Mouse (Mus musculus): ENCODE results near the gene Gm49027. TPM values are rescaled to one million over a fixed set of nuclear protein-coding genes. Genes with fewer than 3 reads are reported as not detected.
"Not testable (repeated sequence)": the region's sequence is repeated elsewhere in the genome, so short reads cannot be mapped to it uniquely, and the experiment has no call there.

Gm49027 gene
- polyA plus RNA-seq, 1 experiment from 2014 or later: 0.49 TPM

DNA sequence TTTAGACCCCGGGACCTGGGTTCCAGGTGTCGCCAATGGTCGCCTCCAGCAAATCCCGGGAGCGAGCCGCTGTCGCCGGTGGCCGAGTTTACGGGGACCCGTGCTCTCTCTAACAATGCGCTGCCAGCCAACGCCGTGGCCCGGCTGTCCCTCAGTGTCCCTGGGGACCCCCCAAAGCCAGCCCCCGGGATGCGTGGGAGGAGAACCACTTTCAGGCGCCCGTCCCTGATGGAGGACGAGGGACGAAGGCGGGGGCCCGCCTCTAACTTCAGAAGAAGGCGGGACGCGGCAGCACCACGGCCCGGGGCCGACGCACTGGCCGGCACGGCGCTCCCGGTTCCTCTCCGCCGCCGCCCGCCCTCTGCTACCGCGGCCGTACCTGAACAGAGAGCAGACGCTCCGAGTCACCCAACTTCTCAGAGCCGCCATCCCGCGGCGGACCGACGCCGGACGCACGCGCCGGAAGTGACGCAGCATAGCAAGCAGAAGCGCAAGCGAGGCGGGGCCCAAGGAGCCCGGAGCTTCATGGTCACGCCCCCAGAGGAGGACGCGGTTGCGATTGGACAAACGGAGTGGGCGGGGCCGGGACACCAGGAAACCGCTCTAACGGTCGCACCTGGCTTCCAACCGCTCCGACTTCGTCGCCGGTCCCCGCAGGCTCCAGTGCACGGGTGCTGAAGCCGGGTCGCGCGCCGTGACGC, 1.4 kb downstream of the Gm49027 start, which contains the start of gene Diablo:
TSS of gene Diablo (minus strand) at position 485 of the 701 bp plus-strand sequence.
- peak within 1 kb of the TSS; percentile 89 for H3K4me3 ChIP-seq
- WGBS: under 1% methylated on average over 80 of the region's 82 CpGs

DNA sequence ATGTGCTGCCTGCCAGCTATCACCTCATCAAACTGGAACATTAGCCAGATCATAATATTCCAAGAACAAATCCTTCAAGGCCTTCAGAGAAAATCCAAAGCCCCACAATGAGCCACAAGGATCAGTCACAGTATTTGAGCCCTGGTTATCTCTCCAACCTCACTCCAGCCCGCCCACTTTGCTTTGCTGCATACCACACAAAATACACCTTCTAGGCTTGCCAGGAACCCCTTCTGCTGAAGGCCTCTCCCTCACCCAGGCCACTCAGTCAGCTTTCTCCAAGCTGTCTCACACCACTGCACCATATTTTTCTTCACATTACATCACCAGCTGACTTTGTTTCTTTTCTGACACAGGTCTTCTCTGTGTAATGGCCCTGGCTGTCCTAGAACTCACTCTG, 3.1 kb downstream of the Gm49027 start:
- Histone ChIP-seq H3K4me1 (peaks cover 21% of the 10 kb centered on the region), H3K36me3 (peaks cover 27% of the 10 kb centered on the region), H3K9ac (0 out of 2 replicates have a peak overlapping the region, but pooled peaks have one; percentile 16), H3K4me2 (no peak overlapping the region), H3K27me3 (no peaks in the 10 kb centered on the region), H3K4me3 (no peak overlapping the region), H3K9me3 (no peaks in the 10 kb centered on the region), H3K27ac (no peak overlapping the region)
- 90% methylated on average over 1 of the region's 1 CpGs for WGBS
- ATAC-seq (ENCODE audit: insufficient number of reproducible peaks, insufficient read depth, low FRiP score, low TSS enrichment, low read depth): no peak

More for the DNA sequence above, 1.4 kb downstream of the Gm49027 start, which contains the start of gene Diablo:
- ATAC-seq (ENCODE audit: insufficient number of reproducible peaks, insufficient read depth, low FRiP score, low TSS enrichment, low read depth): peak; percentile 94
- Histone ChIP-seq H3K4me1 (peaks cover 21% of the 10 kb centered on the region), H3K9ac (peak within 1 kb of the TSS; percentile 87), H3K27ac (0 out of 2 replicates have a peak within 1 kb of the TSS, but pooled peaks have one; percentile 28), H3K27me3 (no peaks in the 10 kb centered on the region), H3K36me3 (peaks cover 21% of the 10 kb centered on the region), H3K9me3 (no peaks in the 10 kb centered on the region), H3K4me2 (peak within 1 kb of the TSS; percentile 77)

DNA sequence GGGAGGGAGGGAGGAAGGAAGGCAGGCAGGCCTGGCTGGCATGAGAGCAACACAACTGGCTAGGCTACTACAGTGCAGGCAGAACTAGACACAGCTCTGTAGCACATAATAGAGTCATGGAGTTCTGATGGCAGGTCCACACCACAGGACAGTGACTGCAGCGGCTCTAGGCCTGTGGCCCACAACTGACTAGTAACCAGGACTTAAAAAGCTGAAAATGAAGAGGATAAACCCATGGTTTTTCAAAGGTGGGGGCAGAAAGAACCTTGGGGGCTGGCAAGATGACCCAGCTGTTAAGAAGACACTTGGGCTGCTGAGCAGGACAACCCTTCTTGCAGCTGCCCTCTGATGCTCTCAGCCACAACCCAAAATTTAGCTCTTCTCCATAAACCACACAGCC, 3.7 kb downstream of the Gm49027 start:
- no peak overlapping the region for H3K4me2 ChIP-seq
- no peaks in the 10 kb centered on the region for H3K9me3 ChIP-seq

DNA sequence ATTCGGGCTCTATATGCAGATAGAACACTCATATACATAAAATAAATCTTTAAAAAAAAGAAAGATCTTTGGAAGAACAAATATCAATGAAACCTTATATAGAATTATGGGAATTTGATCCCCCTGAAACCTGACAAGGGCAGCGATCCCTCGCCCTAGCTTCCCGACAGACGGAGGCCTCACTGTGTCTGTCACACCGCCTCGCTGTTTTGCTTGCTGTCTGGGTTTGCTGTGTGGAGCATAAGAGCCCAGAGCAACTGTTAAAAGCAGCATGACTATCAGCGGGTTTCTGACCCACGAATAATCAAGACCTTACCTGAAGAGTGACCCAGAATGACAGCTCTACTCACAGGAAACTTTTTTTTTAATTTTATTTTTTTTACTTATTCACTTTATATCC, 4.6 kb downstream of the Gm49027 start:
- ATAC-seq (ENCODE audit: insufficient number of reproducible peaks, insufficient read depth, low FRiP score, low TSS enrichment, low read depth): no peak
- Histone ChIP-seq H3K27me3 (no peaks in the 10 kb centered on the region), H3K4me3 (no peak overlapping the region), H3K4me2 (no peak overlapping the region), H3K4me1 (peaks cover 21% of the 10 kb centered on the region), H3K27ac (no peak overlapping the region), H3K9me3 (no peaks in the 10 kb centered on the region), H3K36me3 (peaks cover 41% of the 10 kb centered on the region), H3K9ac (no peak overlapping the region)
- WGBS: 69% methylated on average over 9 of the region's 9 CpGs

More for the DNA sequence above, 3.7 kb downstream of the Gm49027 start:
- no peaks in the 10 kb centered on the region for H3K27me3 ChIP-seq
- no peak for ATAC-seq (ENCODE audit: insufficient number of reproducible peaks, insufficient read depth, low FRiP score, low TSS enrichment, low read depth)
- H3K9ac ChIP-seq: 0 out of 2 replicates have a peak overlapping the region, but pooled peaks have one; percentile 6
- H3K36me3 ChIP-seq: peaks cover 32% of the 10 kb centered on the region
- no peak overlapping the region for H3K27ac ChIP-seq
- H3K4me1 ChIP-seq: peaks cover 21% of the 10 kb centered on the region
- WGBS: 89% methylated on average over 1 of the region's 1 CpGs
- no peak overlapping the region for H3K4me3 ChIP-seq

DNA sequence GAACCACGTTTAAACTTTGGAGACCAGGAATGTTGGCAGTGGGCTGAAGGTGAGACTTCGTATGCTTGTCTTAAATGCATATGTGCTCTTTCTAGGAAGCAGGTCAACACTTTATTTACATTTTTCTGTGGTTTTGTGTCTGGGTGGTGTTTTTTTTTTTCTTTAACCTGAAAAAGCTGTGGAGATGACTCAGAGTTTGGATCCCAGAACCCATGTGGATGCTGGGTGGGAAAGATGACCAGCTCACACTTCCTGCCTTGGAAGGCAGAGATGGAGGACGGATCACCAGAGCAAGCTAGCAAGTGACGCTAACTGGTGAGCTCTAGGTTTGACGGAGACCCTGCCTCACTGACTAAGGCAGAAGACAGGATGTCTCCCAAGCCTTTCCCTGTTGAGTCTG, 10.4 kb downstream of the Gm49027 start:
- no peak for ATAC-seq (ENCODE audit: insufficient number of reproducible peaks, insufficient read depth, low FRiP score, low TSS enrichment, low read depth)
- H3K4me3 ChIP-seq: no peak overlapping the region
- 87% methylated on average over 5 of the region's 5 CpGs for WGBS

DNA sequence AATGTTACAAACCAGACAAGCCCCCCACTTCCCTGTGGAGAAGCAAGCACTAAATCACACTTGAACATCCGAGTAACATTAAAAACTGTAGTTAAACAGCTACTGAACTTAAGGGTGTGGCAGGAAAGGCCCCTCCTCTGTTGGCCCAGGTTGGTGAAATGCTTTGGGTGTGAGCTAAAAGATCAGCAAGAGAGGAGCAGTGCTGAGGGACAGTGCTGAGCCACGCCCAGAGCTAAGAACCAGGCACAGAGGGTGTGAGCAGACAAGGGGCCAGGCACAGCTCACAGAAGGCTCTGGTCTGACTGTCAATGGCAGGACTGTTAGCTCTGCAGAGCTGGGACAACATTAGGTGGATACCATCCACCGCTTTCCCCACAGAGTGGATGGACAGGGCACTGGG, 13.2 kb downstream of the Gm49027 start:
- Histone ChIP-seq H3K27me3 (peaks cover 8% of the 10 kb centered on the region; the same call in 1 of the 2 replicates), H3K27ac (no peak overlapping the region), H3K36me3 (peaks cover 57% of the 10 kb centered on the region), H3K9ac (no peak overlapping the region), H3K4me1 (peaks cover 16% of the 10 kb centered on the region), H3K9me3 (no peaks in the 10 kb centered on the region), H3K4me2 (no peak overlapping the region), H3K4me3 (no peak overlapping the region)
- no peak for ATAC-seq (ENCODE audit: insufficient number of reproducible peaks, insufficient read depth, low FRiP score, low TSS enrichment, low read depth)
- 78% methylated on average over 3 of the region's 3 CpGs for WGBS

More for the DNA sequence above, 10.4 kb downstream of the Gm49027 start:
- H3K27ac ChIP-seq: no peak overlapping the region
- H3K4me1 ChIP-seq: no peaks in the 10 kb centered on the region
- H3K9ac ChIP-seq: no peak overlapping the region
- H3K27me3 ChIP-seq: no peaks in the 10 kb centered on the region
- peaks cover 85% of the 10 kb centered on the region for H3K36me3 ChIP-seq
- no peaks in the 10 kb centered on the region for H3K9me3 ChIP-seq
- no peak overlapping the region for H3K4me2 ChIP-seq

DNA sequence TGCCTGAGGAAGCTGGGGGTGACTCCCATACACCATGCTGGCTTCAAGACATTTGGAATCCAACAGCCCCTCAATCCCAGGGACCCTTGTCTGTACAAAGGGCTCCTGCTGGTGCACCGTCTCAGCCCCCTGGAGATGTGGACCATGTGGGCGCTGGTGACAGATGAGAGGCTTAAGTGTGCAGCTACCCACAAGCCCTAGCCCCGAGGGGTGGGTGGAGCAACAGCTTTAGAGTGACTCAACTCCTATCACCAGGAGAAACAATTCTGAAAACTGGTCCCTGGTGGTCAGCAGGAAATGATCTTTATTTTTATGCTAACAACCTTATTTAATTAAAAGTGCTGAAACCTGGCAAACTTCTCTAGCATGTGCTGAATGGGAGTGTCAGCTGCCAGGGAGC, 13.9 kb downstream of the Gm49027 start:
- not testable (repeated sequence) for H3K4me3 ChIP-seq; H3K4me2 ChIP-seq; H3K9ac ChIP-seq; H3K27ac ChIP-seq; ATAC-seq (ENCODE audit: insufficient number of reproducible peaks, insufficient read depth, low FRiP score, low TSS enrichment, low read depth); H3K9me3 ChIP-seq
- 79% methylated on average over 3 of the region's 3 CpGs for WGBS
- peaks cover 51% of the 10 kb centered on the region for H3K36me3 ChIP-seq
- peaks cover 16% of the 10 kb centered on the region for H3K4me1 ChIP-seq
- peaks cover 10% of the 10 kb centered on the region; the same call in 1 of the 2 replicates for H3K27me3 ChIP-seq

DNA sequence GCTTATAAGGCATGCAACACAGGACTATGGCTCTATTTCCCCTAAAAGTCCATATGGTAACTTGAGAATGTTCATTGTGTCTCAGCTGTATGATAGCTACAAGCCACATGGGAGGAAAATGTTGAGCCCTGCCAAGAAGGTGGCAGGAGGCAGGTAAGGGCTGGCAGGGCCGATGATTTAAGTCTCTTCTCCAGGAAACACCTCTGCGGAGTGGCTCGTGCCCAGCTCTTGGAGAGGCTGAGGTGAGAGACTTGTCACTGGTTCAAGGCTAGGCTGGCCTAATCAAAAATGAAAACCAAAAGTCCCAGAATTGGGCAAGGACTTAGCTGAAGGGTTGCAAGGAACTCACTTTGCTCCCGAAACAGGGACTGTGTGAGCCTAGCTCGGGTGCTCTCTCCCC, 15.1 kb downstream of the Gm49027 start, which contains the start of gene B3gnt4:
TSS of gene B3gnt4 (plus strand) at position 301 of the 400 bp plus-strand sequence.
- peaks cover 39% of the 10 kb centered on the region for H3K36me3 ChIP-seq
- no peak within 1 kb of the TSS for H3K27ac ChIP-seq
- 85% methylated on average over 5 of the region's 5 CpGs for WGBS
- H3K9me3 ChIP-seq: no peaks in the 10 kb centered on the region
- H3K4me1 ChIP-seq: peaks cover 16% of the 10 kb centered on the region
- H3K9ac ChIP-seq: no peak within 1 kb of the TSS
- peaks cover 10% of the 10 kb centered on the region; the same call in 1 of the 2 replicates for H3K27me3 ChIP-seq
- H3K4me2 ChIP-seq: peak within 1 kb of the TSS; percentile 89
- H3K4me3 ChIP-seq: peak within 1 kb of the TSS; percentile 64
- no peak for ATAC-seq (ENCODE audit: insufficient number of reproducible peaks, insufficient read depth, low FRiP score, low TSS enrichment, low read depth)

DNA sequence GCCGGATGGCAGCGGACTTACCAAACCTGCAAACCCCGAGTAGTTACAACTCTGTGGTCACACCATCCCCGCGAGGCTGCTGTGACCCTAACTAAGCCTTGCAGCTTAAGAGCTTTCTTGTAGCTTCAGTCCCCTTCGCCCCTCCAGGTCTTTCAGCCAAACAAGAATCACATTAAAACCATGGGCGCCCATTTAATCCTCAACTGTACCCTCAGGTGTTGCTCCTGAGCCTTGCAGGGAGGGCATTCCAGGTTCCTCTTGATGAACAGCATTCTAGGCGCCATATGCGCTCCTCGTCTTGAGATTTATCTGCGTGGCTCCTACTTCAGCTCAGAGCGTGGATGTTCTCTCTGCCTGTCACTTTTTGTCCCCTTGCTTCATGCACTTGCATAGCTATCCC, 16.4 kb downstream of the Gm49027 start:
- H3K4me3 ChIP-seq: peak overlapping the region; percentile 64
- H3K27ac ChIP-seq: no peak overlapping the region
- H3K36me3 ChIP-seq: peaks cover 27% of the 10 kb centered on the region
- peak overlapping the region; percentile 72 for H3K9ac ChIP-seq
- peaks cover 10% of the 10 kb centered on the region; the same call in 1 of the 2 replicates for H3K27me3 ChIP-seq
- H3K9me3 ChIP-seq: no peaks in the 10 kb centered on the region
- H3K4me2 ChIP-seq: peak overlapping the region; percentile 89
- peaks cover 18% of the 10 kb centered on the region for H3K4me1 ChIP-seq
- 5% methylated on average over 12 of the region's 12 CpGs for WGBS
- no peak for ATAC-seq (ENCODE audit: insufficient number of reproducible peaks, insufficient read depth, low FRiP score, low TSS enrichment, low read depth)

DNA sequence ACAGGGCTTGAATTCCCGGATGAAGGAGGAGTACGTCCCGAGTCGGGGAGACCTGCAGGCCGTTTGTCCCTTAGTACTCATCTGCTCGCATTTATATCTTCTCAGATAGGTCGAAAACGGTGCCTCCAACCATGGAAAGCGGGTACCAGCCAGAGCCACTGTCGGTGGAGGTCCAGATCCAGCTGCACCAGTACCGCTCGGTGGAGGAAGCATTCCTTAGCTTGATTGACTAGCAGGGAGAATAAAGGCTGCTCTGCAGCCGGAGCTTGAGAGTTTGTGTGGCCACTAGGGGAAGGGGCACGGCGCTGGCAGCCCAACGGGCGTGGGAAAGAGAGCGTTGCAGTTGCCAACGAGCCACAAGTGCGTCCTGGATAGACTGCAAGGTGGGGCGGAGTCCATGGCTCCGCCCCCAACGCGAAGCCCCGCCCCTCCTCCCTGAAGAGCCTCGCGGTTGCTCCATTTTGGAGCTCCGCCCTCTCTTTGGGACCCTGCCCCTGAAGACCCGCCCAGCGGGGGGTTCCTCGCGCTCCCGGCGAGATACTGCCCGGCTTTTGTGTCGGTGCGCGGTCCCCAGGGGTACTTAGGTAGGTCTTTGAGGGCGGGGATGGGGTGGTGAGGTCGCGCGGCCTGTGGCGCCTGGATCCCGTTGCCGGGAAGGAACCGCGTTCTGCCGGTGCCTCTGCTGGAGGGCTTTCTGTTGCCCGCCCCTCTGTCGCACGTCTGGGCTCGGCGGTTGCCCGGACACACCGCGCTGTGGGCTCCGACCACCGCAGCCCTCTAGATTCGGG, 17.2 kb downstream of the Gm49027 start:
- H3K4me2 ChIP-seq: peak overlapping the region; percentile 89
- peaks cover 27% of the 10 kb centered on the region for H3K36me3 ChIP-seq
- H3K4me3 ChIP-seq: peak overlapping the region; percentile 64
- no peak overlapping the region for H3K27ac ChIP-seq
- H3K9ac ChIP-seq: peak overlapping the region; percentile 72
- H3K9me3 ChIP-seq: no peaks in the 10 kb centered on the region
- H3K27me3 ChIP-seq: peaks cover 10% of the 10 kb centered on the region; the same call in 1 of the 2 replicates
- H3K4me1 ChIP-seq: peaks cover 21% of the 10 kb centered on the region
- under 1% methylated on average over 59 of the region's 59 CpGs for WGBS
- peak; percentile 76 for ATAC-seq (ENCODE audit: insufficient number of reproducible peaks, insufficient read depth, low FRiP score, low TSS enrichment, low read depth)

DNA sequence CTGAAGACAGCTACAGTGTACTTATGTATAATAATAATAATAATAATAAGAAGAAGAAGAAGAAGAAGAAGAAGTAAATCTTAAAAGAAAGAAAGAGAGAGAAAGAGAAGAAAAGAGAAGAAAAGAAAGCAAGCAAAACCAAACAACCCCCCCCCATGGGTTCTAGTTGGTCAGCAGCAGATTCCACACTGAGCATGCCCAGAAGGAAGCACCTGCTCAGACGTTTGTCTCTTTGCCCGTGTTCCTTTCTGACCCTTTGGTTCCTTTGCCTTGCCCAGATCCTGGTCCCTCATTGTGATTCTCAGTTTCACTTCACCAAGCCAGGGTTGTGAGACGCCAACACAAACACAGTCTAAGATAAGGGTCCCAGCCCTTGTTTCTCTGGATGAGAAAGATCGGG, 23.3 kb downstream of the Gm49027 start:
- 77% methylated on average over 4 of the region's 4 CpGs for WGBS
- no peak overlapping the region for H3K27ac ChIP-seq
- peaks cover 6% of the 10 kb centered on the region for H3K27me3 ChIP-seq
- ATAC-seq (ENCODE audit: insufficient number of reproducible peaks, insufficient read depth, low FRiP score, low TSS enrichment, low read depth): no peak
- H3K4me3 ChIP-seq: no peak overlapping the region
- peaks cover 13% of the 10 kb centered on the region for H3K4me1 ChIP-seq
- no peaks in the 10 kb centered on the region for H3K36me3 ChIP-seq
- no peak overlapping the region for H3K9ac ChIP-seq
- no peak overlapping the region for H3K4me2 ChIP-seq
- no peaks in the 10 kb centered on the region for H3K9me3 ChIP-seq
